14 mouse cellular contexts compared by ENCODE assay signal in the genomic region with DNA sequence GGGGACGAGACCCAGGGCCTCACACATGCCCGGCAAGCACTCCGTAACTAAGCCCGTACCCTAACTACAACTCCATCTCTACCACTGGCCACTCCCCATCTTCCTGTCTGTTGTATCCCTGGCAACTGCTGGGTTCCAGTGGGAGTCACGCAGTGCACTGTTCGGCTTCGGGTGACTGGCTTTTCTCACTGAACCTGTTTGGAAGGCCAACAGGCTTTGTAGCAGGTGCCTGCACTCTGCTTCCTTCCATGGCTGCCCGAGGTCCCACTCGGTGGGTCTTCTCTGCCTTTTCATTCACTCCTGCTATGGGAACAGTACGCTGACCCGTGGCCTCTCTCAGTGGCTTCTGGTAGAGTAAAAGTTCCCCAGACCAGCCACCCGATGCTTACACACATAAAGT. TPM values are rescaled to one million over a fixed set of nuclear protein-coding genes. Genes with fewer than 3 reads are reported as not detected.
DNase-seq lines count a peak whose midpoint lies in the region; ATAC-seq and TF ChIP-seq lines count a peak whose summit lies in the region.
"Had no signal": no experiment of that assay in that cellular context is flagged by ENCODE, and none has a peak within 500 bp of the region (broad histone marks: within the 10 kb centered on the region; RNA-seq: fewer than 3 reads in every experiment).

No protein-coding gene starts in this region.

- H3K4me1 ChIP-seq in heart, postnatal 0 days (ENCODE audit: control insufficient read depth, insufficient read depth), result peaks cover 4% of the 10 kb centered on the region; the same call in 1 of the 2 replicates
- H3K4me1 ChIP-seq in heart, embryonic 12.5 days (replicated peaks), result peaks cover 36% of the 10 kb centered on the region
- H3K4me1 ChIP-seq in intestine, embryonic 15.5 days (replicated peaks), result peaks cover 10% of the 10 kb centered on the region

- H3K9me3 ChIP-seq in heart, postnatal 0 days (replicated peaks; ENCODE audit: control insufficient read depth, low read length), result no peaks in the 10 kb centered on the region
- H3K9me3 ChIP-seq in heart, embryonic 12.5 days (replicated peaks), result no peaks in the 10 kb centered on the region
- no peaks in the 10 kb centered on the region for H3K9me3 ChIP-seq in intestine, embryonic 15.5 days

- H3K79me2 ChIP-seq in macrophage (ENCODE audit: inconsistent target), result no peaks in the 10 kb centered on the region

- DNase-seq in heart, postnatal 0 days (ENCODE audit: low spot score), result no peak
- peak; percentile 32 for DNase-seq in kidney, postnatal 10 days
- no peak for DNase-seq in urinary bladder, adult 18-20 months (ENCODE audit: low spot score in 2 of 2)
- no peak for DNase-seq in left cerebral cortex, postnatal 14 days (ENCODE audit: low spot score in 2 of 2)
- DNase-seq: adrenal gland, postnatal 10 days; embryo, embryonic 11 days; gastrocnemius, postnatal 14 days; lung, embryonic 14.5 days; thymus, postnatal 25 days had no signal

- peak overlapping the region; percentile 13; the same call in 1 of the 2 replicates for H3K27ac ChIP-seq in heart, postnatal 0 days (ENCODE audit: low read depth)
- no peak overlapping the region for H3K27ac ChIP-seq in heart, embryonic 12.5 days (ENCODE audit: poor library complexity, severe bottlenecking)
- peak overlapping the region; percentile 60; the same call in 1 of the 2 replicates for H3K27ac ChIP-seq in intestine, embryonic 15.5 days
- H3K27ac ChIP-seq in macrophage, result peak overlapping the region; percentile 72

- H3K27me3 ChIP-seq in heart, postnatal 0 days (ENCODE audit: control insufficient read depth, insufficient read depth, low read length), result no peaks in the 10 kb centered on the region
- H3K27me3 ChIP-seq in heart, embryonic 12.5 days (replicated peaks), result no peaks in the 10 kb centered on the region
- H3K27me3 ChIP-seq in intestine, embryonic 15.5 days (replicated peaks), result no peaks in the 10 kb centered on the region

- no peak overlapping the region for H3K4me3 ChIP-seq in heart, postnatal 0 days (ENCODE audit: low read depth, low read length)
- H3K4me3 ChIP-seq in heart, embryonic 12.5 days, result no peak overlapping the region
- no peak overlapping the region for H3K4me3 ChIP-seq in intestine, embryonic 15.5 days (replicated peaks)
- no peak overlapping the region for H3K4me3 ChIP-seq in macrophage (ENCODE audit: inconsistent target)

- no peak for TF ChIP-seq CTCF in heart, postnatal 0 days (IDR thresholded peaks at IDR 0.05; ENCODE audit: low read depth)

- H3K9ac ChIP-seq in heart, postnatal 0 days (replicated peaks; ENCODE audit: low read depth, low read length), result no peak overlapping the region
- no peak overlapping the region for H3K9ac ChIP-seq in heart, embryonic 12.5 days
- no peak overlapping the region for H3K9ac ChIP-seq in intestine, embryonic 15.5 days
- H3K9ac ChIP-seq: lung, embryonic 14.5 days had no signal

- H3K36me3 ChIP-seq in heart, postnatal 0 days (replicated peaks; ENCODE audit: control insufficient read depth, insufficient read depth, low read length), result no peaks in the 10 kb centered on the region
- H3K36me3 ChIP-seq in heart, embryonic 12.5 days, result no peaks in the 10 kb centered on the region
- no peaks in the 10 kb centered on the region for H3K36me3 ChIP-seq in intestine, embryonic 15.5 days
- no peaks in the 10 kb centered on the region for H3K36me3 ChIP-seq in macrophage (ENCODE audit: inconsistent target)

- no peak for ATAC-seq in heart, postnatal 0 days (ENCODE audit: insufficient read depth, low read depth)
- ATAC-seq in heart, embryonic 12.5 days (ENCODE audit: insufficient number of reproducible peaks, low FRiP score), result no peak
- ATAC-seq in intestine, embryonic 15.5 days, result peak; percentile 11
- no peak for ATAC-seq in frontal cortex, adult (ENCODE audit: low TSS enrichment)

- no peak overlapping the region; the same call in 1 of the 2 replicates for H3K4me2 ChIP-seq in heart, postnatal 0 days (ENCODE audit: low read depth, low read length)
- no peak overlapping the region for H3K4me2 ChIP-seq in heart, embryonic 12.5 days
- peak overlapping the region; percentile 17; the same call in 1 of the 2 replicates for H3K4me2 ChIP-seq in intestine, embryonic 15.5 days (replicated peaks)
- H3K4me2 ChIP-seq: lung, embryonic 14.5 days; midbrain, embryonic 11.5 days had no signal

- TF ChIP-seq EP300 in heart, postnatal 0 days (IDR thresholded peaks at IDR 0.05; ENCODE audit: low read depth), result no peak

- 57% methylated on average over 12 of the region's 12 CpGs for WGBS in heart, postnatal 0 days
- WGBS in heart, embryonic 12.5 days, result 64% methylated on average over 12 of the region's 12 CpGs
- WGBS in intestine, embryonic 15.5 days, result 43% methylated on average over 12 of the region's 12 CpGs
- 90% methylated on average over 12 of the region's 12 CpGs for WGBS in macrophage (ENCODE audit: missing documents)

- intact Hi-C loops in left cerebral cortex, postnatal 14 days (cut with DNase I), result no loop called here

RNA-seq across cellular contexts. Expression of gene Bloc1s4, which starts 22.6 kb away (rescaled TPM):
- total RNA-seq in heart, postnatal 0 days (2014; rRNA removed; ENCODE audit: low replicate concordance), result 7.5 and 14.8 TPM in 2 replicates
- 18.4 and 18.5 TPM in 2 replicates for polyA plus RNA-seq in heart, postnatal 0 days (2015; fragmentation: Nextera tagmentation; extraction: Ambion mirVana)
- polyA plus RNA-seq in heart, embryonic 12.5 days (2016; fragmentation: Nextera tagmentation; extraction: Ambion mirVana), result 21.0 and 21.3 TPM in 2 replicates
- polyA plus RNA-seq in intestine, embryonic 15.5 days (2015; fragmentation: Nextera tagmentation; extraction: Ambion mirVana), result 21.8 and 23.5 TPM in 2 replicates
- 10 to 100 TPM in 8 of 26 experiments, 1 to 10 TPM in 18; 1.0 to 15.7 (median 7.3) TPM for total RNA-seq in macrophage (2018; cell fraction: chromatin; rRNA removed)
- total RNA-seq in macrophage (2018; cell fraction: cytosol; rRNA removed), result 10 to 100 TPM; 15.1 to 21.6 (median 18.8) TPM
- 10 to 100 TPM in 20 of 26 experiments, 1 to 10 TPM in 6; 4.6 to 20.4 (median 12.9) TPM for total RNA-seq in macrophage (2018; cell fraction: nucleus; rRNA removed)
- 6.8 to 19.4 TPM (median 17.0 TPM) in 3 replicates for polyA plus RNA-seq in macrophage (2018)
- total RNA-seq in left cerebral cortex, postnatal 14 days (2021), result 10 to 100 TPM; 17.1 to 18.8 TPM

RNA-seq across cellular contexts. Expression of gene D5Ertd579e, which starts 30.0 kb away (rescaled TPM):
- 52.6 and 81.9 TPM in 2 replicates for total RNA-seq in heart, postnatal 0 days (2014; rRNA removed; ENCODE audit: low replicate concordance)
- 21.8 and 28.5 TPM in 2 replicates for polyA plus RNA-seq in heart, postnatal 0 days (2015; fragmentation: Nextera tagmentation; extraction: Ambion mirVana)
- 35.1 and 37.2 TPM in 2 replicates for polyA plus RNA-seq in heart, embryonic 12.5 days (2016; fragmentation: Nextera tagmentation; extraction: Ambion mirVana)
- polyA plus RNA-seq in intestine, embryonic 15.5 days (2015; fragmentation: Nextera tagmentation; extraction: Ambion mirVana), result 15.6 and 16.7 TPM in 2 replicates
- total RNA-seq in macrophage (2018; cell fraction: chromatin; rRNA removed), result 100 to 1,000 TPM in 22 of 26 experiments, 10 to 100 TPM in 4; 70.8 to 283 (median 183) TPM
- total RNA-seq in macrophage (2018; cell fraction: cytosol; rRNA removed), result 10 to 100 TPM; 13.7 to 40.9 (median 24.9) TPM
- 100 to 1,000 TPM in 14 of 26 experiments, 10 to 100 TPM in 12; 49.9 to 175 (median 103) TPM for total RNA-seq in macrophage (2018; cell fraction: nucleus; rRNA removed)
- polyA plus RNA-seq in macrophage (2018), result 17.3 to 23.8 TPM (median 23.4 TPM) in 3 replicates
- 10 to 100 TPM; 88.8 to 95.6 TPM for total RNA-seq in left cerebral cortex, postnatal 14 days (2021)
